Comparison of ENCODE assay signal across 8 mouse cellular contexts in the genomic region with DNA sequence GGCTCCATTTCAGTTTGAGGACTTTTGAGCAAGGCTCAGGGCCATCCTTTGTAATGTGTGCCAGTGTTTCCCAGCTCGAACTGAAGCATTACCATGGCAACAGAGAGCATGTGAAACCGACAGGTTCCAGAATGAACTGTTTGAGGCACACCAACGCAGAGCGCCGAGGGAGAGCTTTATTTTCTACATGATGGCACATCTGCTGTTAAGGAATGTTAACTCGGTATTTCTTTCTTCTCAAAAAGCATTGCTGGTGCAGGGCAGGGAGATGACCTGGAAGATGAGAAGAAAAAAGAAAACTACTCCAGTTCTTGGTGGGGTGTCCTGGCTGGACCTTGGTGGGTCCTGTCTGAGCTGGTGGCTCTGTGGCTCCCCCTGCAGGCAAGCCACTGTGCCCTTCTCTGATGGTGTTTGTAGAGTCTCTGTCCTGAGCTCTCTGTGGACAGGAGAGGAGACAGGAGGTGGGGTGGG.
A peak's percentile ranks its signal among the peaks of the same experiment; 100 is the strongest.
DNase-seq lines count a peak whose midpoint lies in the region; ATAC-seq and TF ChIP-seq lines count a peak whose summit lies in the region.

No protein-coding gene starts in this region.

- no peaks in the 10 kb centered on the region; the same call in 1 of the 2 replicates for H3K9me3 ChIP-seq in forebrain, embryonic 14.5 days (replicated peaks; ENCODE audit: control insufficient read depth, low read length)

- DNase-seq in kidney, adult 2 months = no peak
- DNase-seq in kidney, adult 18-20 months = no peak
- DNase-seq in Patski (ENCODE audit: low read depth, low spot score) = no peak
- peak; percentile 81 for DNase-seq in forebrain, embryonic 14.5 days (ENCODE audit: low spot score)
- DNase-seq in layer of hippocampus, postnatal 25 days (ENCODE audit: extremely low spot score in 1 of 2, low spot score in 1 of 2) = peak; percentile 44 to 59
- peak; percentile 52 for DNase-seq in retina, embryonic 14.5 days (ENCODE audit: low spot score)
- DNase-seq in thymus, adult 18-20 months = no peak
- DNase-seq in lung, postnatal 25 days (ENCODE audit: low spot score) = no peak

- no peaks in the 10 kb centered on the region for H3K4me1 ChIP-seq in kidney, adult 2 months (ENCODE audit: control insufficient read depth, insufficient read depth, low read length)
- H3K4me1 ChIP-seq in forebrain, embryonic 14.5 days (ENCODE audit: control insufficient read depth, insufficient read depth, low read length) = peaks cover 8% of the 10 kb centered on the region; the same call in 1 of the 2 replicates

- no peaks in the 10 kb centered on the region for H3K36me3 ChIP-seq in kidney, adult 2 months (ENCODE audit: control insufficient read depth, insufficient read depth, low read length)
- no peaks in the 10 kb centered on the region for H3K36me3 ChIP-seq in forebrain, embryonic 14.5 days (ENCODE audit: control insufficient read depth, insufficient read depth, low read length)

- WGBS in kidney, adult 2 months = 45% methylated on average over 6 of the region's 6 CpGs
- 17% methylated on average over 6 of the region's 6 CpGs for WGBS in forebrain, embryonic 14.5 days

- TF ChIP-seq POLR2A in kidney, adult 2 months (IDR thresholded peaks at IDR 0.05; ENCODE audit: low read depth, low read length) = no peak

- no peak overlapping the region for H3K4me2 ChIP-seq in forebrain, embryonic 14.5 days (ENCODE audit: low read length)

- POLR2A ChIA-PET in Patski (lab: Charles Lee) = no interaction called here

- H3K4me3 ChIP-seq in kidney, adult 2 months (ENCODE audit: insufficient read depth, low read depth, low read length) = no peak overlapping the region
- H3K4me3 ChIP-seq in forebrain, embryonic 14.5 days (ENCODE audit: low read depth, low read length) = no peak overlapping the region

- H3K27ac ChIP-seq in kidney, adult 2 months (ENCODE audit: insufficient read depth, low read depth, low read length) = no peak overlapping the region
- H3K27ac ChIP-seq in forebrain, embryonic 14.5 days (ENCODE audit: low read depth, low read length) = peak overlapping the region; percentile 33; the same call in 1 of the 2 replicates

- no peaks in the 10 kb centered on the region for H3K27me3 ChIP-seq in kidney, adult 2 months (replicated peaks; ENCODE audit: control insufficient read depth, insufficient read depth, low read length)
- no peaks in the 10 kb centered on the region for H3K27me3 ChIP-seq in Patski
- H3K27me3 ChIP-seq in forebrain, embryonic 14.5 days (replicated peaks; ENCODE audit: control insufficient read depth, insufficient read depth, low read length) = no peaks in the 10 kb centered on the region

- ATAC-seq in Patski = no peak
- ATAC-seq in forebrain, embryonic 14.5 days = peak; percentile 82

- H3K9ac ChIP-seq in forebrain, embryonic 14.5 days (ENCODE audit: low read length) = no peak overlapping the region

- in situ Hi-C loops in Patski (cut with MboI; ENCODE audit: low pct_unique_long_range_greater_than_20kb) = no loop called here

- peak; percentile 41 for TF ChIP-seq CTCF in kidney, adult 2 months (conservative IDR thresholded peaks at IDR 0.05; ENCODE audit: insufficient read depth, insufficient read length, low read depth, low read length)
- peak; percentile 17 for TF ChIP-seq CTCF in Patski (IDR thresholded peaks at IDR 0.05)

- CTCF ChIA-PET in Patski (lab: Charles Lee) = no interaction called here

Comparison
In these comparisons a context has a peak if more than half of its experiments do, and no peak if none do; other contexts are left out.
1. DNase-seq: peak in forebrain, embryonic 14.5 days (single experiment), layer of hippocampus, postnatal 25 days (2 of 2) and retina, embryonic 14.5 days (single experiment); none in kidney, adult 2 months (single experiment), kidney, adult 18-20 months (single experiment), Patski (single experiment), thymus, adult 18-20 months (0 of 2) and lung, postnatal 25 days (single experiment).